Mouse (Mus musculus) G1E (cell line): ENCODE measurements at regions not wholly inside any gene's neighbourhood (a gene's known extent, or its start where the extent isn't known, plus 50 kb on each side); places are given as distances from the start of the nearest gene placed in this dataset.

Experiments used
- CTCF ChIP-seq: IDR thresholded peaks from 2 replicates; pipeline ENCODE4 v1.5.1; 2012; ENCODE audit warnings: low read depth, low read length, inconsistent platforms, mixed read lengths
- GATA1 ChIP-seq: IDR thresholded peaks from 2 replicates; pipeline ENCODE4 v1.6.1; 2012; ENCODE audit warnings: borderline replicate concordance, low read length, inconsistent platforms, mixed read lengths
- TAL1 ChIP-seq: conservative IDR thresholded peaks from 2 replicates; pipeline ENCODE4 v1.6.1; 2012; ENCODE audit warnings: low read depth, low read length, inconsistent platforms, mixed read lengths

DNA sequence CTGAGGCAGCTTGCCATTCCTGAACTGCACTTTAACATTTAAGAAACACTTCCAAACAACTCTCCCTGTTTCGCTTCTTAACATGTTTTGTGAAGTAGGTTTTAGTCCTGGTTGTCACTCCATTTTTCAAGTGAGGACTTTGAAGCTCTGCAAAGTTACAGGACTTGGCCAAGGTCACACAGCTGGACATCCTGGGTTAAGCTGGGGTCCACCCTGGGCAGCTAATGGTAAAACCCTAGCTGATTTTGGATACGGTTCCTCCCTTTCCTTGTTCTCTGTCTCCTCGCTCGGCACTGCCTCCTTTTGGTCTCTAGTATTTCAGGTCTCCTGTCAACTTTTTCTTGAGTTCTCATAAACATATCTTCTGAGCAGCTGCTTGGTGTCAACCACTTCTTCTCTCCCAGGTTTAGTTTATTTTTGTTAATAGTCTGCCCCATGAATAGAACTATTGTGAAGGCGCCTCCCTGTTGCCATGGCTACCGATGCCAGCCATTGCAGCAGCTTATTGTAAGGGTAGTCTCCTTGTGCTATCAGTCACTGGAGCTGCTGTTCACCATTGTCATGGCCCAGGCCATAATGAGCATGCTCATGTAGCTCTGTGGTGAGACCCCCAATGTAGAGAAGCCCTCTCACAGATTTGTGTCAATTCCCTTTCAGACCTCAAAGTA lies 292.5 kb downstream of the Tmem38b start:
- TF ChIP-seq TAL1 (no peak), GATA1 (no peak), CTCF (no peak)
